Comparison of ENCODE assay signal across 14 mouse cellular contexts in genomic region chr2:117036197-117036872, GRCm38 (mm10).
DNase-seq lines count a peak whose midpoint lies in the region; ATAC-seq and TF ChIP-seq lines count a peak whose summit lies in the region.
"Had no signal": no experiment of that assay in that cellular context is flagged by ENCODE, and none has a peak within 500 bp of the region (broad histone marks: within the 10 kb centered on the region; RNA-seq: fewer than 3 reads in every experiment).

No protein-coding gene starts in this region.

- no peak for ATAC-seq in lung, postnatal 0 days
- no peak for ATAC-seq in heart, embryonic 13.5 days (ENCODE audit: extremely low read depth, insufficient number of reproducible peaks, low FRiP score, low TSS enrichment)
- ATAC-seq in kidney, embryonic 15.5 days (replicated peaks; ENCODE audit: low FRiP score) = no peak
- ATAC-seq in monocyte, adult 5-6 weeks (replicated peaks; ENCODE audit: insufficient number of reproducible peaks, low FRiP score, low TSS enrichment, poor library complexity, severe bottlenecking) = no peak
- ATAC-seq: forebrain, embryonic 16.5 days; hindbrain, postnatal 0 days; liver, embryonic 12.5 days had no signal

- H3K4me1 ChIP-seq in lung, postnatal 0 days (ENCODE audit: insufficient read depth, low read depth, low read length) = peaks cover 4% of the 10 kb centered on the region; the same call in 1 of the 2 replicates
- no peaks in the 10 kb centered on the region for H3K4me1 ChIP-seq in lung, adult 2 months (ENCODE audit: control insufficient read depth, insufficient read depth, low read length)
- H3K4me1 ChIP-seq in heart, embryonic 13.5 days = peaks cover 30% of the 10 kb centered on the region
- peaks cover 11% of the 10 kb centered on the region for H3K4me1 ChIP-seq in kidney, embryonic 15.5 days
- H3K4me1 ChIP-seq: liver, embryonic 12.5 days had no signal

- TF ChIP-seq CTCF in lung, postnatal 0 days (IDR thresholded peaks at IDR 0.05) = no peak
- no peak for TF ChIP-seq CTCF in lung, adult 2 months (IDR thresholded peaks at IDR 0.05; ENCODE audit: insufficient read depth, low read length)

- no peaks in the 10 kb centered on the region for H3K36me3 ChIP-seq in lung, postnatal 0 days (ENCODE audit: insufficient read depth, low read length)
- no peaks in the 10 kb centered on the region for H3K36me3 ChIP-seq in heart, embryonic 13.5 days
- no peaks in the 10 kb centered on the region for H3K36me3 ChIP-seq in kidney, embryonic 15.5 days
- H3K36me3 ChIP-seq: liver, embryonic 12.5 days had no signal

- no peaks in the 10 kb centered on the region for H3K27me3 ChIP-seq in lung, postnatal 0 days (replicated peaks; ENCODE audit: insufficient read depth, low read length)
- peaks cover 3% of the 10 kb centered on the region; the same call in 1 of the 2 replicates for H3K27me3 ChIP-seq in heart, embryonic 13.5 days (replicated peaks)
- H3K27me3 ChIP-seq in kidney, embryonic 15.5 days = no peaks in the 10 kb centered on the region
- H3K27me3 ChIP-seq: CH12.LX; liver, embryonic 12.5 days had no signal

- no peak for TF ChIP-seq EP300 in lung, postnatal 0 days (IDR thresholded peaks at IDR 0.05)

- 39% methylated on average over 8 of the region's 8 CpGs for WGBS in lung, postnatal 0 days
- 46% methylated on average over 8 of the region's 8 CpGs for WGBS in lung, adult 2 months
- 16% methylated on average over 8 of the region's 8 CpGs for WGBS in heart, embryonic 13.5 days
- 45% methylated on average over 8 of the region's 8 CpGs for WGBS in kidney, embryonic 15.5 days

- H3K9me3 ChIP-seq in lung, postnatal 0 days (ENCODE audit: low read length) = 0 out of 2 replicates have a peak, but pooled peaks cover 2% of the 10 kb centered on the region
- no peaks in the 10 kb centered on the region for H3K9me3 ChIP-seq in heart, embryonic 13.5 days
- H3K9me3 ChIP-seq in kidney, embryonic 15.5 days (replicated peaks) = no peaks in the 10 kb centered on the region
- H3K9me3 ChIP-seq: liver, embryonic 12.5 days had no signal

- intact Hi-C loops in left cerebral cortex, postnatal 10 days (cut with DNase I) = no loop called here

- no peak overlapping the region for H3K4me3 ChIP-seq in lung, postnatal 0 days (ENCODE audit: low read depth, low read length)
- no peak overlapping the region for H3K4me3 ChIP-seq in lung, adult 2 months (replicated peaks; ENCODE audit: extremely low read depth, low read depth, low read length)
- H3K4me3 ChIP-seq in heart, embryonic 13.5 days = no peak overlapping the region
- no peak overlapping the region for H3K4me3 ChIP-seq in kidney, embryonic 15.5 days (replicated peaks)
- H3K4me3 ChIP-seq: liver, embryonic 12.5 days had no signal

- no peak for TF ChIP-seq POLR2A in lung, adult 2 months (IDR thresholded peaks at IDR 0.05; ENCODE audit: borderline replicate concordance, extremely low read depth, low read depth, low read length)

- DNase-seq in lung, postnatal 0 days (ENCODE audit: low spot score) = peak; percentile 25
- DNase-seq in lung, adult 2 months = no peak
- DNase-seq in testis, postnatal 14 days (ENCODE audit: low spot score) = peak; percentile 25
- DNase-seq in left cerebral cortex, postnatal 10 days (ENCODE audit: extremely low spot score in 1 of 2, low spot score in 2 of 2) = no peak
- DNase-seq: adrenal gland, adult 8-10 months; cerebellum, postnatal 10 days; gastrocnemius, postnatal 25 days had no signal

- no peak overlapping the region for H3K9ac ChIP-seq in lung, postnatal 0 days (replicated peaks; ENCODE audit: low read depth)
- H3K9ac ChIP-seq in heart, embryonic 13.5 days = no peak overlapping the region
- no peak overlapping the region for H3K9ac ChIP-seq in kidney, embryonic 15.5 days
- H3K9ac ChIP-seq: liver, embryonic 12.5 days had no signal

- no peak overlapping the region for H3K27ac ChIP-seq in lung, postnatal 0 days (ENCODE audit: low read length)
- H3K27ac ChIP-seq in heart, embryonic 13.5 days (replicated peaks) = peak overlapping the region; percentile 37; the same call in 1 of the 2 replicates
- H3K27ac ChIP-seq in kidney, embryonic 15.5 days = 0 out of 2 replicates have a peak overlapping the region, but pooled peaks have one; percentile 13
- H3K27ac ChIP-seq: hindbrain, postnatal 0 days; liver, embryonic 12.5 days had no signal

- H3K4me2 ChIP-seq in lung, postnatal 0 days (replicated peaks; ENCODE audit: low read depth, low read length) = no peak overlapping the region
- 0 out of 2 replicates have a peak overlapping the region, but pooled peaks have one; percentile 3 for H3K4me2 ChIP-seq in heart, embryonic 13.5 days
- H3K4me2 ChIP-seq in kidney, embryonic 15.5 days = no peak overlapping the region
- H3K4me2 ChIP-seq: liver, embryonic 12.5 days had no signal

Comparison
In these comparisons a context has a peak if more than half of its experiments do, and no peak if none do; other contexts are left out.
1. DNase-seq: peak in lung, postnatal 0 days (single experiment) and testis, postnatal 14 days (single experiment); none in lung, adult 2 months (single experiment) and left cerebral cortex, postnatal 10 days (0 of 2).